Mouse (Mus musculus): ENCODE measurements around the gene Emilin1.

DNA sequence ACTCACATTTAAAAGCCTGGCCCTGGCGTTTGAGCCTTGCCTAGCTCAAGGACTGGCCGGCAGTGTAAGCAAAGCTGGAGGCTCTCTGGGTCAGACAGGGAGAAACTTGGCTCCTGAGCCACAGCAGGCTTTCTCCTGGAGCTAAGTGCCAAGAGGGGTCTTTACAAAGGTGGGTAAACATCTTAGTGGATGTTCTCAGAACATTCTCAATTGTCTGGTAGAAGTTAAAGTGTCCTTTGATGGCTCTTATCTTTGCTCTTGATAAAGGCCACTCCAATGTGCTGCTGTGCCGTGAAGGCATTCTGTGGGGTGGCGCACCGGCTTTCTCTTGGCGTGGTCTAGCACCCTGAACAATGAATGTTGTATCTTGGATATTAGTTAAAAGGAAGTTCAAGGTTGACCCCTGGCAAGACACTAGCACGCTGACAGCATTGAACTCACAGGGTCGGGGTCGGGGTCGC is 9.4 kb downstream of the Emilin1 start:
- TF ChIP-seq POLR2A (IDR thresholded peaks at IDR 0.05; ENCODE audit: low read depth, low read length) (no peak), CTCF (conservative IDR thresholded peaks at IDR 0.05; ENCODE audit: insufficient read depth, insufficient read length, low read depth, low read length) (no peak)
